Mouse (Mus musculus) telencephalon, adult 2 months (tissue): ENCODE results near the gene Nfib.

Source experiments
- DNase-seq: peaks from one replicate; pipeline ENCODE4 v3.0.0-alpha.2; 2011; ENCODE audit warnings: low read depth, low spot score

The Nfib gene

DNA sequence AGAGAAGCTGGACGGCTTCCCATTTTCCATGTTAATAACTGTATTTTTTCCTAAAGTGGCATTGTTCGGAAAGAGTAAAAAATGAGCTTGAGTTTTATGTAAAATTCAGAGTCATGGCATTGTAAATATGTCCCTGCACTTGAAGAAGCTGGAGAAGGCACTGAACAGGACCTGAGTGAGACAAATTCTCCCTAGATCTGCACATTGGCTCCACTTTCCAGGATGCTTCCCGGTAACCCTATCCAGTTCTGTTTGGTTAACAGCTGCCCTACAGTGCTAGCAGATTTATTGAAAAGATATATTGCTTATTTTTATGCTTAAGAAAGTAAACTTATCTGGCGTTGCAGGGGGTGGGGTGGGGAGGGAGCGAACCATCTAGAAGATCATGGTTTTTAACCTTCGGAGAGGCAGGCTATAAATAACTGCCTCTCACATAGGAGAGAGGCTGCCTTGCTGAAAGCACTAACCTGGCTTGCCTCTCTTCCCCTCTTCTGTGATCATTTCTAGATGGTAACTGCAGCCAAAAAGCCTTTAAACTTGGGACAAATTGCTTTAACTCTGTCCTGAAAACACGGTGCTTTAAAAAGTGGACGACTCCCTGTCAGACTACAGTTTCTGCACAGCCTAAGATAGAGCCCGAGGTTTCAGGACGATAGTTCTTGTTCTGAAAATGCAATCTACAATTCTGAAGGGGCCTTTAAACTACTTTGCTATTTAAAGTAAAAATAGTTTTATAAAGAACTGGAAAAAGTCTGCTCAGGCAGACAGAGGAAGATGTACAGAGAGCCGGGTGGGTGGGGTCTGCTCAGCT is 394.4 kb downstream of the Nfib start:
- no peak for DNase-seq

DNA sequence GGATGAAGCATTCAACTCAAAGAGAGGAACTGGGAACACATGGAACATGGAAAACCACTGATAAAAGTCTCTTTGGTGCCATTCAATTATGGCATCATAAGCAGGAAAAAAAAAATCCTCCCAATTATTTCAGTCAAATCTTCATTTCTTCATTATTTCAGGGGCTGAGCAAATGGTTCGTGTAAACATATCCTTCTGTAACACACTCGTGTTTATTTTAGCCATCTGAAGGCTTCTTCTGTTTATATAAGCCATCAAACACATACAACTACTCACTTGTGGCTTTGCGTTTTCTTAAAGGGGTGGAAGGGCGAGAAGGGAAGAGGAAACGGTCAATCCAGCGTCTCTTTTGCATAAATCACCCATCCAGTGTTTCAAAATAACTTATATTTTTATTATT is 399.5 kb downstream of the Nfib start:
- DNase-seq = no peak

DNA sequence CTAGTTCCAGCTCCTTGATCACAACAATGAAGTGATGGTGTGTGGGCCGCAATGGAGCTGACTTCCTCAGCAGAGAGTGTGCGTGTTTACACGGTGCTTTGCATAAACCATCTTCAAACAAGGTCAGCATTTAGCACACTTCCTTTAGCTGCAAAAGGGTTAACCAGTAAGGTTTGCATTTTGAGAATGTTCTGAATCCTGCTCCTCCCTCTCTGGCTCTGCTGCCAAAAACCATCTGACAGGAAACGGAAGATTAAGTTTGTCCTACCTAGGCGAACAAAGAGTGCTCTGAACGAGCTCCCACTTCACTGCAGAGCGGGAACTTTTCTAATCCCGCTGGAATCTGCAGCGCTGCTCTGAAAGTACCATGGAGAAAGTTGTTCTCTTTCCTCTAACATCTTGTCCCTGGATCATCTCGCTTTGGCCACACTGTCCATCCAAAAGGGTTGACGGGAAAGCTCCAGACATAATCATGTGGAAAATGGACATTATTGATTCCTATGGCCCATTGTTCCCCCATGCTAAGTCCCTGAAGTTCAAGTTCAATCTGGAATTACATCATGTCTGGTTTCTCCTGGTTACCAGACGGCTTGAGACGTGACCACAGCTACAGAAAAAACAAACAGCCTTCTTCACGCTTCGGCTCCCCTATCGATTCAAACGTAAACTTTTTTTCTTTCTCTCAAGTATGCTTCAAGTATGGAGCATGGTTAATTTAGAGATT is 401.2 kb downstream of the Nfib start:
- no peak for DNase-seq

DNA sequence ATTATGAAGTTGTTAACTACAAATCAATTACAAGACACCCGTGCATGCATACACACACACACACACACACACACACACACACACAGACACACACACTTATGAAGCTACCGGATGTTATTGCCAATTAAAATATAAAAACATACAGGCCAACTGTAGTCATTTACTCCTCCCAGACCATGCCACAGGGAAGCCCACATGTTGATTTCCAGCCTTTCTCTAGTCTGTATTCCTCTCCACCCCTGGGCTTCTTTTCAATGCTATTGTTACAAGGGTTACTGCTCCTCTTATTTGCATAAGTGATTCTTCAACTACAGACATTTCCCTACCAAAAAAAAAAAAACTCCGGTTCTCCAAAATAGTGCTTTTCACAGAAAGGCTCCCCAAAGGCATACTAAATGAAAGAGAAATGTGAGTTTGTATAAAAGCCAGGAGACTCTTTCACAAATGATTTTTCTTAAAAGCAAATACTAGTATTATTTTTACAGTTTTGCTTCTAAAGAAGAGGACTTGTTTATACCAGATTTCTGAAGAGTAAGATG is 402.1 kb downstream of the Nfib start:
- no peak for DNase-seq

DNA sequence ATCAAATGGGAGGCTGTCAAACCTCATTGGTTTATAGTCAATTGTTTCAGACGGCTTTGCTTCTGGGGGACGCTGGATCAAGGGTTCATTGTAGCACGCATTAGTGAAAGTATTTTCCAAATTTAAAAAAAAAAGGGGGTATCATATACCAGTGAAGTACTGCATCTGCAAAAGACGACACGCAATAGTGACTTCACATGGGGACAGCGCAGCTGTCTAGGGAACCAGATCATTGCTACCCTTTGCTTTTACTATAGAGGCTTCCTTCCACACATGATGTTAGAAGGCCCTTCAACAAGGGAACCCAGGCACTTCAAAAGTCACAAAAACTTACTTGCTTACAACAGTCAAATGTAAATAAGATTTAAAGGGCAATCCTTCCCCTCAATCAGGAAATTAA is 402.6 kb downstream of the Nfib start:
- DNase-seq = no peak

DNA sequence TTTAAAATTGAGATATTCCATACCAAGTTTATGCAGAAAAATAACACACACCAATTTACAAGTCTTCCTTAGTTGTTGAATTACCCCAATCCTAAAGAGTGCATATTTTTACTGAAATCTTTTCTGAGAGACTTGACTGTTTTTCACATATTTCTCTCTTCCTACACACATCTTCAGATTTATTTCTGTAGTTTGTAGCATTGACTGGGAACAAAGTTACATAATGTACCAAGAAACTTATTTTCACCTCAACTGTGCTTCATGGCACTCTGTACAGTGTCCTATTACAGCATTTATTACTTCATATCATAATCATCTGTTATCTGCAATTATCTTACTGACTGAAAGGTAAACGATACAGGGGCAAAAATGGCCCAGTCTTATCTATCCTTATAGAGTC is 406.9 kb downstream of the Nfib start:
- peak; percentile 87 for DNase-seq

DNA sequence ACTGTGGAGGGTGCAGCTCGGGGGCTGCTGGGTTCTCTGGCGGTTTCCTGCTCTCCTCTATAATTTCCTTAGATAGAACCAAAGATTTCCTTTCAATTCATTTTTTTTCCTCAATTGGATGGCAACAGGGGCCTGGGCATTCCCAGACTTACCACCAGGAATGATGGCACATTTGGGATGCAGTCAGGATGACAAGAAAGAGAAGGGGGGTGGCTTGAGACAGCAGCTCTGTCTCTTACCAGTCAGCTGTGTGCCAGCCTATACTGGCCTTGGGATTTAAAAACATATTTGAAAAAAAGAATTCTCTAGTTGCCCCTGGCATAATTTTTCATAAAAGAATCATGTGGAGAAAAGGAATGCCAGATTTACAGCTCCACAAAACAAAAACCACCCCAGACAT is 408.0 kb downstream of the Nfib start:
- no peak for DNase-seq

DNA sequence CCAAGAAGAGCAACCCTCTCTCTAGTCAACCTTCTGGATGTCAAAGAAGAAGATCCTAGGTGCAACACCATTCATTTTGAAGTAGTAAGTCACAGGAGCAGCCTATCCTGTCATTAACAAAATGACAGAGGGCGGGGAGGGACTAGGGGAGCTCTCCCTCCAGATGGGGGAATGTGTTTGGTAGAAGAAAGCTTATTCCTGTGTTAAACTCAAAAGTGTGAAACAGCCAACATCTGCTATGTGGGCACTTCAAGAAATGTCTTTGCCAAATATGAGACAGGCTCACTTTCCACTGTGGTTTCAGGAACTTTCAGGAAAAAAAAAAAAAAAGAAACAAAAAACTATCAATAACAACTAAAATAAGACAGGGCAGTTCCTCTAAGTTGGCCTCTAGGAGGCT is 411.5 kb downstream of the Nfib start:
- DNase-seq = peak; percentile 89

DNA sequence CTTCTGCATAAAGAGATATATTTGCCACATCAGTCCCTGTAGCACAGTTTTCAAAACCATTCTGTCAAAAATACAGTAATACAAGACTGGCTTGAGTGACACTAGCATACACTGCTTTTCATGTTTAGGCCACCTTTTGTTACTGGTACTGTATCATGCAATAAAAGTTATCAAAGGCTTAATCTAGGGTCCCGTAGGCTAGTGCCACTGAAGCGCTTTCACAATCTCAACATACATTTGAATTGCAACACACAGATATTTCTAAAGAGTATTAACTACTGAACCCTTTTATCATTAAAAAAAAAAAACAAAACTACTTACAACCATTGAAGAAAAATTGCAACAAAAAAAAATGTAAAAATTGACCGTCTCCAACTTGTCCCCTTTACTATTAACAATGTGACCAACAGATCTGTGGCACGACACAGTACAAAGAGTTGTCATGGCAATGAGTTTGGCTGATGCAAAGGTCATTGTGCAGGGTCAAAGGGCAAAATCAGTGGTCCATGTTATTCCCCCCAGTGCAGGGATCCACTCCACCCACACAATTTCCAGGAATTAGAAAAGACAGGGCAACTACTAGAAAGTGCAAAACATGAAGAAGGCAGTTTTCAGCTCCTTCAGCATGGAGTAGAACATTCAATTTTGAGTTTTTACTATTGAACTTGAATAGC is 414.2 kb downstream of the Nfib start:
- DNase-seq = no peak

DNA sequence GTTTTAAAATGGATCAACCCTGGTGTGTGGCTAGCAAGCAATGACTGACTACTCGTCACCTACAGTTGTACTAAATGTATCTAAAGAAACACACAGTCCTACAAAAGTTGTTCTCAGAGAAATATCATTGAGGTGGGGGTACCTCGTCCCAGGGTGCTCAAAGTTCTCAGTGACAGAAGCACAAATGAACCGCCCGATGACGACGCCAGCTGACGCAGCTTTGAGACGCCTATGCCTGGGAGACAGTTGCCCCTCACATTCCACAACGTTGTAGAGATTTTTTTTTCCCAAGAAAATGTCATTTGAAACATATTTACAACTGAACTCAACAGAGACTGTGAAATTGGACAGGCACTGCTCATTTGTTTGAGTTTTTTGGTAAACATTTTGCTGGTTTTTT is 414.9 kb downstream of the Nfib start:
- no peak for DNase-seq

DNA sequence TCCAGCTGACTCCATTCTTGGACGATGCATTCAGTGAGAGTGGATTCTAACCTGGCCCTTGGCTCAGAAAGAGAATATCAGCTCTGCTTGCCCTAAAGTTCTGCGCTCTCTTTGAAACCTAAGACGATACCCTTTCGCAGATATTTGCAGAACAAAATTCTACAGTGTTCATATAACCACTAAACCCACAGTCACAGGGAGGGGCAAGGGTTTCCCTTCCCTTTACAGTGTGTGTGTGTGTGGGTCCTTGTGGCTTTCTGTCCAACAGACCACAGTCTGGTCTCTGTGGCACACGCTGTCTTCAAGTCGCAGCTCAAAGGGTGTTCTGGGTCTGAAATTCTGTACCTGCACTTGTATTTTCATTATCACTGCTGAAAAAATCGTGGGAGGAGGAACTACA is 416.0 kb downstream of the Nfib start:
- no peak for DNase-seq

DNA sequence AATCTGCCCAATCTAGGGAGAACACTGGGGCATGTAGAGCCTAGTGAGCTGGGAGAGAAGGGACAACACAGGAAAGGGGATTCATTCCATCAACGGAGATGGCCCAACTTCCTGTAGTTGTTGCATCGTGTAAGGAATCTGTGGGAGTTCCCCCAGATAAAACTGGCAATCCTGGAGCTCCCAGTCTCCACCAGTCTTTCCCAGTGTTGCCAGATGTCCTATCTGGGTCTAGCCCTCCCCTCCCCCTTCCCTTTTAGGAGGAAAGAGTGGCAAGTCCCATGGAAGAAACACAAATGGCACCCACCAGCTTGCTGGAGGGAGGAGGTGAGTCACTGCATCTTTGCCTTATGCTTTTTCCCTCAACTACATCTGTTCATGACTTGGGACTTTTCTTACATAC is 417.4 kb downstream of the Nfib start:
- DNase-seq = no peak

DNA sequence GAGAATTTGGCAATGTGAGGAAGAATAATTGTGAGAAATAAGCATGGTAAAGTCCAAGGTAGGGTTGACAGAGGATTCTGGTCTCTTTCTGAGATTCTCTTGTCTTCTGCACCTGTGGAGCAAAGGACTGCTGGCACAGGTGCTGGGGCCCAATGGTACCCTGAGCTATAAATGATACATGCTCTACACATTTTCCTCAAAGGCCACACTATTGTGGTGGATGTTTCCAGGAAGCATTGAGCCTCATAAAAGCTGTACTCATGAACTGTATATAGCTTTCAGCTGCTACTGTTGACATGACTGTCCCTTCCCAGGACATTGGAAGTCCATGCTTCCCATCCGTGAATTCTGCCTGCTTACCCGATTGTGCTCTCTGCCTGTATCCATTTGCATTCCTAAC is 418.1 kb downstream of the Nfib start:
- no peak for DNase-seq

DNA sequence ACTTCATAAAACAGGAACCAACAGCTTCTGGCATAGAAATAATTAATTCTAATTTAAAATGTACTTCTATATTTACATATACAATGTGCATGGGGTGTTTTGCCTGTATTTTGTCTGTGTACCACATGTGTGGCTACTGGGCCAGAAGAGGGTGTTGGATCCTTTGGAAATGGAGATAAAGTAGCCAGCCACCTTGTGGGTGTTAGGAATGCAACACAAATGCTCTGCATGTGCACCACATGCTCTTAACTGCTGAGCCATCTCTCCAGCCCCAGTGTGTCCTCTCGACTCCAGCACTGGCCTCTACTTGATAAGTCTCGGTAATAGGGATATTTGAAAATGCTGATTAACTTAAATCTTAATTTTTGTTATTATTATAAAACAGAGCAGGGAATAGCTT is 418.6 kb downstream of the Nfib start:
- DNase-seq = no peak

DNA sequence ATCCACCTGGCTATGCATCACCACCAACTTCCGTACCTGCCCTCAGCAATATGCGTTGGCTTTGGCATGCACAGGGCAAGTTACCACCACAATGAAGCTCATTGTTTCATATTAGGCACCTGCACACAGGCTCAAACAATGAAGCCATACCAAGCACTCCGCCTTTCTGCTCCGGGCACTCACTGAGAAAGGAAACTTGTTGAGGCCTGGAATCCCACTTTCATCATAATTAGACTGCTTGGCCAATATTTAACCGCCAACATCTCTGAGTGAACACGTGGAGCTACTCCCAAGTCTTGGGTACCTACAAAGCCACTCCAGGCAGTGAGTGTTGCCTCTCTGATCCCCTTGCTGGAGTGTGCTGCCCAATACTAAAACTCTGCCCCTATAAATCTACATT is 422.0 kb downstream of the Nfib start:
- DNase-seq = no peak

DNA sequence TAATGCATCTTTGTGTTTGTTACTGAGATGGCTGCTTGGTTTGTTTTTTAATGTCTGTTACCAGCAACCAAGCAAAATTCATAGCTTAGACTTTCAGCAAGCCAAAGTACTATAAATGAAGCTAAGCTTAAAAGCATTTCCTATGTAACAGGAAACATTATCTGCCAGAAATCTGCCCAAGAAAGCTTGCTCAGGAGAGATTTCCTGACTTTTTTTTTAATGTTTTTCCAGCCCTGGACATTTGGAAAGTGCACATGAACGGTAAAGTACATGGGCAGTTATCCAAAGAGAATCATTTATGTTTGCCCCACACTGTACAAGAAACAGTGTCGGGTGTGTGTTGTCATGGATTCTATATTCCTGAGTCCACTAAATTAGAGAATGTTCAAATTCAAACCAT is 429.6 kb downstream of the Nfib start:
- DNase-seq = no peak

DNA sequence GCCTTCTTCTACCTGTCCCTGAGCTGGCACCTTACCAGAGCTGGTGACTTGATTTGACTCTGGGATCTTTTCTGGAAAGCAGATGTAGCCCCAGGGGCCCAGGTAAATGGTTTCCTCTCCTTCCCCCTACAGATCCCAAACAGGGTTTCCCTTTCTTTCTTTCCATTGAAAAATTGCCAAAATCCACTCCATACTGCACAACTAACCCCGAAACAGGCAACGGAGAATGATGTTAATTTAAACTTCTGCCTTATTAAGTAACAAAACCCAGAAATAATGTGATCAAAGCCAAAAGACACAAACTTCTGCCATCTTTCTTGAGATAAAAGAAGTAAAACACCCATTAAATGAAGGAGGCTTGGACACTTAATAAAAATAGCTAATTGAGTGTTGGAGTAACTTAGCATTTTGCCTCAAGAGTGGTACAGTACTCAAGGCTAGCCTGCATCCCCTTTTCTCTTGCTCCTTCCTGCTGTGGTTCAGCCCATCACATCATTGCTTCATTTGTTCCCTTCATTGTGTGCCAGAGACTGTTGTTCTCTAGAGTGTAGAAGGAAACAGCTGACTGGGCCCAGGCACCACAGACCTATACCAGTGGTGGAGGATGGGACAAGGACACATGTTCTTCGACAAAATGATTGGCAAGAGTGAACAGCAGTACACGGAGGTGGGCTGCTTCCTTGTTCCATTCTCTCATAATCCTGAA is 432.3 kb downstream of the Nfib start:
- no peak for DNase-seq

DNA sequence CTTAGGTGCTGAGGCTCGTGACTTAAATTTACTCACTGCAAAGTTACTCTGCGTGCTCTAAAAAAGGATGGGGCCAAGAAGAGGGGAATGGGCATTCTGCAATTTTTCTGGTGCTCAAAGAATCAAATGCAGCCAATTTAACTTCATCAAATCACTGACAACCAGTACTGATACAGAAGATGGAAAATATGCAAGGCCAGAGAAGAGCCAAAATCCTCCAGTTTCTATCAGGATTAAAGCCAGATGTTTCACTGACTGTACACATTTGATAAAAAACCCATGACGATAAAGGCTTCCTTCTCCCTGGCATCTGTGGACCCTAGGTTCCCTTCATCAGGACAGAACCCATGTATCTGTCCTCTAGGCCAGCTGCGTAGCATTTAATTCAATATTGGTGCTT is 433.5 kb downstream of the Nfib start:
- no peak for DNase-seq

DNA sequence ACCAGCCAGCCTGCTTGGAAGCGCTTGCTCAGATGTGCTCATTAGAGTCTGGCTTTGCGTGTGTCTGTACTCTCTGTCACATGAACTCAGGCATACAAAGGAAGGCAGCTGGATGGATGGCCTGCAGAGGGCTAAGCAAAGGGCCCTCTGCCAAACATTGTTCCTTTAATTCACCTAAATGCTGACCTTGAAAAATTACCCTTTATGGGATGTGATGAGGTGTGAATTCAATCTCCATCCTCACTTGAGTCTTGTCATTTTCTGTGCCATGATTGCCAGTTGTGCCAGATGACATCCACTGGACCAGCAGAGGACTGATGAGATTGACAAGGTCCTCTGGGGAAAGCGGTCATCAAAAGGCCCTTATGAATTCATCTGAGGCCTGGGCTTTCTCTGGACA is 434.0 kb downstream of the Nfib start:
- no peak for DNase-seq

DNA sequence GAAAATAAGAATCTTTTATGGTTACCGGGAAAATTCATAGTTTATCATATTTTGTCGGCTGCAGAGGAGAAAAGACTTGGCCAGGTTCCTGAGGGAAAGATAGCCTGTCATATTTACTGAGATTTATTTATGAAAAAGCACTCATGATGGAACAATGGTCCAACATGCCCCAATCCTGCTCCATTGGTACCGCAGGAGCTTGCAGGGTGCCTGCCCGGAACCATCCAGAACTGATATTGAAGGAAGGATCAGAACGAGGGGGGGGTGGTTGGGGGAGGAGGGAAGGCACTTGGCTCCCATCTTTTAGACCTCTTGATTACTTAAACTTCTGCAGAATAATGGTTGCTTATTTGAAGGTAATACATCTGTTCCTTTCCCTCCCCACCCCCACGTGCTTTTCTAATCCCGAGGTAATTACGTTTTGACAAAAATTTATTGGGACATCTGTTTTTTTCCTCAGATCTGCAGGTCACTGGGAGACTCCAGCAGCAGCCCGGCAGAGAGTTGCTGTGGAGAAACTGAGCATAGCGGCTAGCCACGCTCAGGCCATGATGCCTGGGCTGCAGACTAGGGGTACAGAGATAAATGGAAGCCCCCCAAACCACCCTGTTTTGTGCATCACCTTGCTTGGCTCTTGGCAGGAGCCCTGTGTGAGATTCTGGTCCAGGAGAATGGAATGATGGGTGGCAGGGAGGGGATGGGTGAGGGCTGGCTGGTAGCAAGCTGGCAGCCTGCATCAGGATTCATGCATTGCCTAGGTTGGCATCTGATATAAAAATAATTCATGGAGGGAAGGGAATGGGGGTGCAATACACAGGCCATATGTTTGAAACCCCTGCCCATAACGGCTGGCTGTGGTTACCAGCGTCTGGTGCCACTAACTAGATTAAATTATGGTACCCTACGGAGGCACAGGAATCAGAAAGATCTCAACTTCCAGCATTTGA is 437.4 kb downstream of the Nfib start:
- DNase-seq = no peak
